Mouse (Mus musculus): ENCODE measurements around the gene Snrnp48. TPM values are rescaled to one million over a fixed set of nuclear protein-coding genes. Genes with fewer than 3 reads are reported as not detected.

The Snrnp48 gene
- total RNA-seq, 2 experiments from 2014 or later: 63.7 to 134 TPM

DNA sequence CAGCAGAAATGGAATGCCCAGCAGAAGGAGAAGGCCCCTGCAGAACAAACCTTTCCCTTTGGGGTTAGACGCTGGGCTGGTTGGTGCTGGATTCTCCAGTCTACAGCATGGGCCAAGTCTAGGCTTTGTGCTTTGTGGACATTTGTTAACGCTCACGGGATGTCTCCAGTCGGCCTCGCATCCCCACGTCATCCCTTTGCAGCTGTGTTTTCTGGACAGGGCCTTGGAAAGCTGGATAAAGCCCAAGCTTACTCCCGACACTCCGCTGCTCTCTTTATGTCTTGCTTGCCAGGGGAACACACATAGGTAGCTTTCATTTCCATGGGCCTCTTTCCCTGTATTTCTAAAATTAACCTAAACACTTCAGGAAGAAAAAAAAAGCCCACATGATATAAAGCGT, 49.0 kb downstream of the Snrnp48 start:
- ATAC-seq (replicated peaks; ENCODE audit: poor library complexity, severe bottlenecking): no peak

GRCm38 (mm10) chr13:38258901-38259300, 54.2 kb downstream of the Snrnp48 start:
- ATAC-seq (replicated peaks; ENCODE audit: poor library complexity, severe bottlenecking): no peak

GRCm38 (mm10) chr13:38269055-38269692, 64.4 kb downstream of the Snrnp48 start:
- no peak for ATAC-seq (replicated peaks; ENCODE audit: poor library complexity, severe bottlenecking)

GRCm38 (mm10) chr13:38272624-38273023, 67.9 kb downstream of the Snrnp48 start:
- no peak for ATAC-seq (replicated peaks; ENCODE audit: poor library complexity, severe bottlenecking)

Other genes with a start within 250 kb of the Snrnp48 start
- gene Ssr1, start 210.7 kb upstream of the Snrnp48 start, total RNA-seq (2014; fragmentation: Nextera tagmentation): 144 and 158 TPM in 2 replicates
- 263 and 333 TPM in 2 replicates for gene Ssr1, start 210.7 kb upstream of the Snrnp48 start, total RNA-seq (2017)
- 41.5 and 43.2 TPM in 2 replicates for gene Riok1, start 167.9 kb upstream of the Snrnp48 start, total RNA-seq (2014; fragmentation: Nextera tagmentation)
- 88.8 and 97.5 TPM in 2 replicates for gene Riok1, start 167.9 kb upstream of the Snrnp48 start, total RNA-seq (2017)
- 0.62 and 3.0 TPM in 2 replicates for gene Cage1, start 167.9 kb upstream of the Snrnp48 start, total RNA-seq (2014; fragmentation: Nextera tagmentation)
- 0.98 and 2.2 TPM in 2 replicates for gene Cage1, start 167.9 kb upstream of the Snrnp48 start, total RNA-seq (2017)
- gene Dsp, start 53.6 kb upstream of the Snrnp48 start, total RNA-seq (2014; fragmentation: Nextera tagmentation): 0.95 and 3.2 TPM in 2 replicates
- 0.57 and 0.95 TPM in 2 replicates for gene Dsp, start 53.6 kb upstream of the Snrnp48 start, total RNA-seq (2017)
- gene Bmp6, start 140.2 kb downstream of the Snrnp48 start, total RNA-seq (2014; fragmentation: Nextera tagmentation): not detected in 2 replicates
- not detected in 2 replicates for gene Bmp6, start 140.2 kb downstream of the Snrnp48 start, total RNA-seq (2017)